Mouse (Mus musculus): ENCODE data around the gene Heca.

DNA sequence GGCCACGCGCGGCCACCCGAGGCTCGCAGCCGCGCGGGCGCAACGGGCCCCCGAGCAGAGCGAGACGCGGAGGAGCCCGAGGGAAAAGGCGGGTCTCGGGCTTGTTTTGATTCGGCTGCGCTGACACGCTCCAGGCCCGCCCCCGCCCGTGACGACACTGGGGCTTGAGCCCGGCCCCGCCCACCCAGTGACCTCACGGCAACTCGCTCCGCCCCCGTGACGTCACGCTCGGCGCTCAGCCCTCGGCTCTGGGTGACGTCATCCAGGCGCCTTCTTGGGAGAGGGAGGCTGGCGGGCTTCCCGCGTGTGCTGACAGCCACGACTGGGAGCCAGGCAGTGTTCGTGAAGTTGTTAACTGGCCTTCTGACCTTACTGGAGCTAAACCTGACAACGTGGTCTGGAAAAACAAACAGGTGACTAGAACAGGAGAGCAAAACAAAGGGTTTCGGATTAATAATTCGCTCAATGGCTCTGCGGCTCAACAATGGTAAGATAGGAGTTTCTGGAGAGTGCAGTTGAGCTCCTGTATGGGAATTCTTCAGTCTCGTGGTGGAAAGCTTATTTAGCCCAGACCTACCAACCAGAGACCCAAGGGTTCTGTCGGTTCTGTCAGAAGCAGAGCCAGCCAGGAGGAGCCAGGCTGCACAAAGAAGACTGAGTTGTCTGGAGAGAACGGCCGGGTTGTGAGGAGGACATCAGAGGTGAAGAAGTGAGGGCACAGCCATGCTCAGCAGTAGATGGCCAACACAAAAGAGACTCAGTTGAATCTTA is at the start of gene Heca:
- TF ChIP-seq CTCF (conservative IDR thresholded peaks at IDR 0.05; ENCODE audit: low read length) (no peak), NANOG (IDR thresholded peaks at IDR 0.05; ENCODE audit: borderline replicate concordance, low read length) (no peak)

Measured in E14TG2a.4 (cell line).